Mouse (Mus musculus) MEL (cell line): Measurements from ENCODE around the gene Gm14137. TPM values are rescaled to one million over a fixed set of nuclear protein-coding genes. Genes with fewer than 3 reads are reported as not detected.

Experiments
- DNase-seq: peaks from one replicate; pipeline ENCODE4 v3.0.0; 2011; ENCODE audit warnings: low read depth, low spot score
- H3K27ac ChIP-seq: 2 replicates; pipeline ENCODE4 v1.5.1; 2012; ENCODE audit warnings: low read depth, mild to moderate bottlenecking, control low read depth, low read length, moderate library complexity; ENCODE audit not compliant: control insufficient read depth
- H3K27me3 ChIP-seq, 2 experiments: fragments of 150-350 bp in 1 of 2; sonication (generic) in 1 of 2; 2 replicates each; pipeline ENCODE4 v1.6.1; 2012; ENCODE audit warnings: low read length in 2 of 2, mild to moderate bottlenecking in 2 of 2, improper control_type of control experiment in 1 of 2, moderate library complexity in 1 of 2; ENCODE audit not compliant: insufficient read depth in 2 of 2, control insufficient read depth in 1 of 2
- H3K36me3 ChIP-seq, 2 experiments: 2 replicates each; pipeline ENCODE4 v1.6.1; 2012 to 2014; ENCODE audit warnings: low read length in 2 of 2, improper control_type of control experiment in 1 of 2, inconsistent platforms in 1 of 2, mild to moderate bottlenecking in 1 of 2; ENCODE audit not compliant: insufficient read depth in 2 of 2, control insufficient read depth in 1 of 2
- H3K4me1 ChIP-seq, 2 experiments: fragments of 150-350 bp in 1 of 2; sonication (generic) in 1 of 2; 2 replicates each; pipeline ENCODE4 v1.6.1; 2012; ENCODE audit warnings: low read length in 2 of 2, improper control_type of control experiment in 1 of 2, mild to moderate bottlenecking in 1 of 2; ENCODE audit not compliant: insufficient read depth in 2 of 2, control insufficient read depth in 1 of 2
- H3K4me3 ChIP-seq, 2 experiments: fragments of 150-350 bp in 1 of 2; sonication (generic) in 1 of 2; 2 replicates each; pipeline ENCODE4 v1.5.1; 2012; ENCODE audit warnings: low read depth in 2 of 2, low read length in 2 of 2, mild to moderate bottlenecking in 2 of 2, moderate library complexity in 2 of 2, control low read depth in 1 of 2, improper control_type of control experiment in 1 of 2; ENCODE audit not compliant: control insufficient read depth in 1 of 2, insufficient read depth in 1 of 2
- H3K79me2 ChIP-seq: 2 replicates; pipeline ENCODE4 v1.6.1; 2012; ENCODE audit warnings: mild to moderate bottlenecking, low read length, moderate library complexity; ENCODE audit not compliant: control insufficient read depth, poor library complexity, insufficient read depth
- H3K9ac ChIP-seq: 2 replicates; pipeline ENCODE4 v1.6.1; 2012; ENCODE audit warnings: low read depth, mild to moderate bottlenecking, control low read depth, low read length, moderate library complexity; ENCODE audit not compliant: control insufficient read depth, poor library complexity, severe bottlenecking
- H3K9me3 ChIP-seq: fragments of 150-350 bp; sonication (generic); replicated peaks from 2 replicates; pipeline ENCODE4 v1.6.1; 2012; ENCODE audit warnings: mild to moderate bottlenecking, low read length, improper control_type of control experiment, moderate library complexity; ENCODE audit not compliant: insufficient read depth
- GATA1 ChIP-seq: IDR thresholded peaks from 2 replicates; pipeline ENCODE4 v1.6.1; 2011; ENCODE audit warnings: low read depth, low read length, improper control_type of control experiment
- MAFK ChIP-seq: IDR thresholded peaks from 2 replicates; pipeline ENCODE4 v1.6.1; 2011; ENCODE audit warnings: low read depth, mild to moderate bottlenecking, low read length, improper control_type of control experiment, borderline replicate concordance
- MEF2A ChIP-seq: IDR thresholded peaks from 2 replicates; pipeline ENCODE4 v1.6.1; 2014; ENCODE audit warnings: low read depth, mild to moderate bottlenecking, inconsistent platforms, low read length, improper control_type of control experiment; ENCODE audit not compliant: poor library complexity, insufficient replicate concordance, severe bottlenecking; ENCODE audit errors: extremely low read depth
- MXI1 ChIP-seq: IDR thresholded peaks from 2 replicates; pipeline ENCODE4 v1.6.1; 2011; ENCODE audit warnings: mild to moderate bottlenecking, low read depth, low read length, improper control_type of control experiment
- NELFE ChIP-seq: IDR thresholded peaks from 2 replicates; pipeline ENCODE4 v1.6.1; 2011; ENCODE audit warnings: low read depth, low read length, improper control_type of control experiment
- POLR2AphosphoS5 ChIP-seq: IDR thresholded peaks from 2 replicates; pipeline ENCODE4 v1.6.1; 2012; ENCODE audit warnings: low read depth, borderline replicate concordance, mild to moderate bottlenecking, inconsistent platforms, low read length, moderate library complexity, mixed read lengths
- RCOR1 ChIP-seq: IDR thresholded peaks from 2 replicates; pipeline ENCODE4 v1.6.1; 2012; ENCODE audit warnings: low read depth, mild to moderate bottlenecking, inconsistent platforms, low read length, improper control_type of control experiment
- USF1 ChIP-seq: IDR thresholded peaks from 2 replicates; pipeline ENCODE4 v1.6.1; 2014; ENCODE audit warnings: low read depth, mild to moderate bottlenecking, inconsistent platforms, low read length, improper control_type of control experiment, moderate library complexity
- ZNF384 ChIP-seq: IDR thresholded peaks from 2 replicates; pipeline ENCODE4 v1.6.1; 2012; ENCODE audit warnings: low read depth, mild to moderate bottlenecking, inconsistent platforms, low read length, improper control_type of control experiment
- polyA plus RNA-seq, 2 experiments: library from polyadenylated mRNA; stranded (reverse) in 1 of 2; unstranded in 1 of 2; fragments of >175 nt in 1 of 2; fragments of >200 nt in 1 of 2; gene quantifications; 2 replicates each; pipeline versions ENCODE4 v1.2.1 to v1.2.4; 2012; ENCODE audit warnings: low replicate concordance in 2 of 2, low read depth in 1 of 2; ENCODE audit not compliant: insufficient read length in 2 of 2, insufficient read depth in 1 of 2, missing spikeins in 1 of 2
- total RNA-seq: library from RNA; depleted of rRNA; stranded (reverse); fragments of 300-350 nt; gene quantifications from 2 replicates; pipeline ENCODE4 v1.2.3, GENCODE M21; 2012

Gm14137 gene
- total and polyA plus RNA-seq, 3 experiments, result 0.71 TPM; not detected in 2

DNA sequence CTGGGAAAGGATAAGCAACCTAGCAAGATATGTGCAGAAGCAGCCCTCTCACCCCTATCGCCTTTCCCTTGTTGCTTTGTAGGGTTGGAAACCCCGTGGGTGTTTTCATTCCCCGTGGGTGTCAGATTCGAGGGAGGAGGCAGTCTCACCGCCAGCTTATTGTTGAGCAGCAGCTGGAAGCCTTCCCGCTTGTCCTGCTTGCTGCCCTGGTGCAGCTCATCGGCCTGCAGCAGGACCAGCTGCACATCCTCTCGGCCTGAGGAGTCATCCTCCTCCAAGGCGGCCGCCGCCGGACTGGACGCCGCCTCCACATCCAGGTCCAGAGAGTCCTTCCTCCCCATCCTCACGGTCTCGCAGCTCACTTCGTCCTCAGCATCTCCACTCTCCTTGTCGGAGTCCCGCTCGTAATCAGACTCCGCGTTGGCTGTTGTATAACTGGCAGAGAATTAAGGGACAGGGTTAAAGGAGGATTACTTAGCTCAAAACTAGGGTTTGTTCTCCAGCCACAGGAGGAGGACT lies 27.1 kb upstream of the Gm14137 start (continued):
- TF ChIP-seq MXI1 (no peak), ZNF384 (no peak), USF1 (no peak)

DNA sequence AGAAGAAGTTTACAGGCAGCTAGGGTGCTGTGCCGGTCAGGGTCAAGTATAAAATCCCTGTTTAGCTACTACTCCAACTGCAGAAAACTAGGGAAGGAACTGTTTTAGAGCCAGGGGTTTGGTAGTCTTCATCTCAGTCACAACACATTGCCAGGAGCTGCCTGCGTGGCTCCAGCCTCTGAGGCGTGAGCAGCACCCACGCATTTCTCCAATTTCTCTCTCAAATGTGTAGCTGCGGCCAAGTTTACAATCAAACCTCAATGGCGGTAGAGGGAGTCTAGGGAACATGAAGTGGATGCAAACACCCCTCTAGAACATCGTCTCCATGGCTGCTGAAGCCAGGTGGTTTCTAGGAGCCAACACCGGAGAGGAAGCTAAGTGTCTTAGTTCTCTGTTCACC lies 26.5 kb upstream of the Gm14137 start:
- Histone ChIP-seq H3K9me3 (no peaks in the 10 kb centered on the region), H3K9ac (no peak overlapping the region), H3K27me3 (no peaks in the 10 kb centered on the region), H3K4me1 (no peaks in the 10 kb centered on the region; a peak in 1 of 4 replicates), H3K79me2 (no peaks in the 10 kb centered on the region; the same call in 1 of the 2 replicates), H3K36me3 (peaks cover 9 to 15% of the 10 kb centered on the region in 2 experiments), H3K4me3 (no peak overlapping the region), H3K27ac (no peak overlapping the region)
- TF ChIP-seq USF1, result no peak
- no peak for TF ChIP-seq MAFK
- no peak for DNase-seq

DNA sequence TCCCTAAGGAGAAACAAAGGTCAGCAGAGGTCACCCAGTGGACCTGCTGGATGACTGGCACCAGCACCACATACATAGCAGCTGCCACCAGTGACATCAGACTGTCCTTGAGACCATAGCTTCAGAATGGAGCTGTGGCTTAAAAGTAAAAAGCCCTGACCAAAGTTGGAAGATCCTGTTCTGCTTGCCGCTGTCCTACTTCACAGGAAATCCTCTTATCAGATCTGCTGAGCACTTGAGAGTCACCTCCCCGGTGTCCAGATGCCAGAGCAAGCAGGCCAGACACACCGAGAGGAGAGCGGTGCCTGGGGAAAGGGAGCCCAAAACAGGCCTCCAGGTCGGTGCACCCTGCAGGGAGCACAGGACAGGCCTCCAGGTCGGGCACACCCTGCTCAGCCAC lies 22.1 kb upstream of the Gm14137 start:
- no peaks in the 10 kb centered on the region for H3K9me3 ChIP-seq
- peaks cover 3 to 6% of the 10 kb centered on the region in 2 experiments; a peak in 3 of 4 replicates for H3K4me1 ChIP-seq
- no peak overlapping the region for H3K4me3 ChIP-seq
- H3K27me3 ChIP-seq, result no peaks in the 10 kb centered on the region
- no peak for DNase-seq
- peaks cover 12% of the 10 kb centered on the region for H3K79me2 ChIP-seq
- no peak overlapping the region for H3K9ac ChIP-seq
- H3K36me3 ChIP-seq, result peaks cover 2 to 13% of the 10 kb centered on the region in 2 experiments; a peak in 3 of 4 replicates
- H3K27ac ChIP-seq, result no peak overlapping the region
- no peak for TF ChIP-seq POLR2AphosphoS5
- TF ChIP-seq RCOR1, result no peak
- TF ChIP-seq GATA1, result peak; percentile 41; the same call in 1 of the 2 replicates

DNA sequence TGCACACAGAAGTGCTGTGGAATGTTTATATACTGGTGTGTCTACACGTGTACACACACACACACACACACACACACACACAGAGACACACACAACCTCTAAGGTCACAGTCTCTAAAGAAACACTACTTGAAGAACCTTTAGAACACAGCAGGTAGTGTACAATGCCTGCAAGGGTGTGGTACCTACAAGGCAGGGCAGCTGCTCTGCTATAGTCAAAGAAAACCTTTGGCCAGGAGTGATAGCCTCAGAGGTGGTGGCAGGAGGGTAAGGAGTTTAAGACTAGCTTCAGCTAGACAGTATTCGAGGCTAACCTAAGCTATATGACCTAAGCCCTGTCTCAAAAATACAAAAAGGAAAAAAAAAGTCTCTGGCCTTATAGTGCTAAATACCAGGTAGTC lies 19.6 kb upstream of the Gm14137 start:
- peaks cover 0 to 16% of the 10 kb centered on the region in 2 experiments; a peak in 3 of 4 replicates for H3K36me3 ChIP-seq
- H3K27me3 ChIP-seq, result no peaks in the 10 kb centered on the region
- peaks cover 3 to 6% of the 10 kb centered on the region in 2 experiments; a peak in 3 of 4 replicates for H3K4me1 ChIP-seq
- DNase-seq, result no peak
- H3K27ac ChIP-seq, result peak overlapping the region; percentile 79
- H3K9me3 ChIP-seq, result no peaks in the 10 kb centered on the region
- H3K4me3 ChIP-seq, result peak overlapping the region in 1 of 2 experiments; percentile 23; a peak in 1 of 4 replicates
- H3K79me2 ChIP-seq, result peaks cover 12% of the 10 kb centered on the region
- peak overlapping the region; percentile 21; the same call in 1 of the 2 replicates for H3K9ac ChIP-seq
- TF ChIP-seq NELFE, result no peak
- no peak for TF ChIP-seq MEF2A
